Comparison of ENCODE assay signal across 14 mouse cellular contexts in the genomic region with DNA sequence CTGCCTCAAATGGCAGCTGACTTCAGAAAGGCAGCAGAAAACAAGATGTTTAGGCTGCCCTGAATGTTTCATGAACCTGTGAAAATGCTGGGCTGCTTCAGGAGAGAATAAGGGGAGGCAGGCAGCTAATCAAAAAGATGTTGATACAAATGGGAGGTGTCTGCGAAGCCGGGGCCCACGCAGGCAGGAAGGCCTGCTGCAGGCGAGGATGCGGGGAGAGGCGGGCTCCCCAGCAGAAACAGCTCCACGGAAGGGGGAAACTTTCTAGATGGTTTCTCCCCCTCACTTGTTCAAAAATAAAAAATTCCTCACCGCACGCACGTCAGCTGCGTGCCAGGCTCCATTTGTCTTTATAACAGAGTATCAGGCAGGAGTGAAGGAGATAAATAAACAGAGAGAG. TPM values are rescaled to one million over a fixed set of nuclear protein-coding genes. Genes with fewer than 3 reads are reported as not detected.
A peak's percentile ranks its signal among the peaks of the same experiment; 100 is the strongest.
DNase-seq lines count a peak whose midpoint lies in the region; ATAC-seq lines count a peak whose summit lies in the region.
"Had no signal": no experiment of that assay in that cellular context is flagged by ENCODE, and none has a peak within 500 bp of the region (broad histone marks: within the 10 kb centered on the region; RNA-seq: fewer than 3 reads in every experiment).

No protein-coding gene starts in this region.

- peak overlapping the region; percentile 82 for H3K4me2 ChIP-seq in hindbrain, embryonic 16.5 days (ENCODE audit: low read length)

- ATAC-seq in hindbrain, embryonic 16.5 days, result no peak

- H3K27ac ChIP-seq in hindbrain, embryonic 16.5 days (ENCODE audit: low read depth, low read length), result peak overlapping the region; percentile 44
- H3K27ac ChIP-seq: heart, adult 2 months; kidney, postnatal 0 days had no signal

- peak overlapping the region; percentile 77 for H3K4me3 ChIP-seq in hindbrain, embryonic 16.5 days (ENCODE audit: low read length)
- H3K4me3 ChIP-seq: heart, adult 2 months had no signal

- no peaks in the 10 kb centered on the region for H3K36me3 ChIP-seq in hindbrain, embryonic 16.5 days (ENCODE audit: control insufficient read depth, insufficient read depth, low read length)

- no peaks in the 10 kb centered on the region for H3K9me3 ChIP-seq in hindbrain, embryonic 16.5 days (ENCODE audit: control insufficient read depth, low read length)

- H3K9ac ChIP-seq in hindbrain, embryonic 16.5 days (ENCODE audit: low read depth, low read length), result 0 out of 2 replicates have a peak overlapping the region, but pooled peaks have one; percentile 23

- DNase-seq in cerebellum, adult 11-12 months, result peak; percentile 60
- no peak for DNase-seq in cerebellum, adult 11 months
- DNase-seq in left cerebral cortex, adult 9 months (ENCODE audit: low spot score in 2 of 2), result peak; percentile 79 to 82
- no peak for DNase-seq in left cerebral cortex, adult 11 months (ENCODE audit: low spot score)
- peak; percentile 81 to 82 for DNase-seq in right cerebral cortex, postnatal 10 days (ENCODE audit: low spot score in 2 of 2)
- DNase-seq in adrenal gland, postnatal 14 days, result no peak
- DNase-seq in lung, postnatal 36 days, result no peak
- DNase-seq: heart, adult 2 months; lung, postnatal 10 days; thymus, postnatal 25 days had no signal

- peaks cover 38% of the 10 kb centered on the region for H3K4me1 ChIP-seq in hindbrain, embryonic 16.5 days (ENCODE audit: control insufficient read depth, insufficient read depth, low read depth, low read length)

- 40% methylated on average over 11 of the region's 11 CpGs for WGBS in hindbrain, embryonic 16.5 days

- no peaks in the 10 kb centered on the region for H3K27me3 ChIP-seq in hindbrain, embryonic 16.5 days (replicated peaks; ENCODE audit: control insufficient read depth, insufficient read depth, low read length)

RNA-seq across cellular contexts. Expression of a gene that starts 5.7 kb away (rescaled TPM):
- polyA plus RNA-seq in hindbrain, embryonic 16.5 days (2015; fragmentation: Nextera tagmentation; extraction: Ambion mirVana), result 68.4 and 69.4 TPM in 2 replicates
- total RNA-seq in adrenal gland, postnatal 14 days (2021), result 4.6 and 5.0 TPM in 2 replicates
- total RNA-seq: hematopoietic stem cell, adult 5-6 weeks; neutrophil, adult 5-6 weeks had no signal
- polyA plus RNA-seq: heart, adult 2 months had no signal

Comparison
In these comparisons a context has a peak if more than half of its experiments do, and no peak if none do; other contexts are left out.
1. DNase-seq: peak in cerebellum, adult 11-12 months (single experiment), left cerebral cortex, adult 9 months (2 of 2) and right cerebral cortex, postnatal 10 days (2 of 2); none in cerebellum, adult 11 months (single experiment), left cerebral cortex, adult 11 months (single experiment), adrenal gland, postnatal 14 days (single experiment) and lung, postnatal 36 days (single experiment).